Mouse (Mus musculus) spleen, postnatal 36 days (tissue): Measurements from ENCODE around the gene Kcnk12.

ENCODE experiments used
- DNase-seq, 2 experiments: peaks; one replicate each; pipeline ENCODE4 v3.0.0; 2022; ENCODE audit warnings: low spot score in 2 of 2, mixed read lengths in 1 of 2

Kcnk12 gene

DNA sequence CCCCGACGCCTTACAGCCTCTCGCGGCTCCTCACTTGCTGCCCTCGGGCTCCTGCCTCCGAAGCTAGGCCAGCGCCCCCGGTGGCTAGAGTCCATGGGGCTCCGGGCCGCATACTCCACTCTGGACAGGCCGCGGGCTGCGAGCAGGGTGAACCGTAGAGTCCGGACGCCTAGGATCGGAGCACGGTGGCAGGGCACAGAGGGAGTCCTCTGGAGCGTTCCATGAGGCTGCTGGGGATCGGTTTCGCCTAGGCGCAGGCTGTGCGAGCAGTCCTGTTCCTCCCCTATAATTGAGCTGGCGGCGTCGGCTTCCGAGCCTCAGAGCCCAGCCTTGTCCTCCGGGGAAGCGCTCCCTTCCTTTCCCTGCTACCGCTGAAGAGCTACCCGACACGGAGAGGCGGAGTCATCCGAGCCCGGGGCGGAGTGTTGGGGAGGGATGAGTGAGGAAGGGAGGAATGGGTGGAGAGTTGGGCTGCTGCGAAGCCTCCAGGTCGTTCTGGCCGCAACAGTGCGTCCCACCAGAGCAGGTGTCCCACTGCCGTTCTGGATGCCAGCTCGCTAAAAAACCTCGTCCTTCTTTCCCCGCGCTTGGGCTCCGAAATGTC lies at the start of gene Kcnk12:
Kcnk12 (minus strand) TSS at position 307 of the 604 bp plus-strand sequence.
- no peak for DNase-seq

- no peak for DNase-seq
These were observed 44.4 kb upstream of the Kcnk12 start for GRCm38 (mm10) chr17:87842156-87842555.

DNA sequence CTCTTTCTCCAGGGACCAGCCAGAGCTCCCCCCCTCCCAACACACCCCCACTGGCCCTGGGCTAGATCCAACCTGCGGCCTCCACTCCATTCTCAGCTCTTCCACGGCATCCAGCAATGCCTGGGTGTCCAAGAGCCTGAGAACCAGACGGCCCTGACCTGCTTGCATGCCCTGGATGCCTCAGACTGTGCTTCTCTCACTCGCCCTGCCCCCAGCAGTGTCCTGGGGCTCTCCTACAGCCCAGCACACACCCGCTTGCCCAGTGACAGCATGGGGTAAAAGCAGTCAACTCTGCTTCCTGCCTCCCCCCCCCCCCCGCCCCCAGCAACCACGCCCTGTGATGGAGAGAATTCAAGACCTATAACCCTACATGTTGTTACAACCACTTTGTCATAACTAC lies 42.3 kb upstream of the Kcnk12 start:
- no peak for DNase-seq

DNA sequence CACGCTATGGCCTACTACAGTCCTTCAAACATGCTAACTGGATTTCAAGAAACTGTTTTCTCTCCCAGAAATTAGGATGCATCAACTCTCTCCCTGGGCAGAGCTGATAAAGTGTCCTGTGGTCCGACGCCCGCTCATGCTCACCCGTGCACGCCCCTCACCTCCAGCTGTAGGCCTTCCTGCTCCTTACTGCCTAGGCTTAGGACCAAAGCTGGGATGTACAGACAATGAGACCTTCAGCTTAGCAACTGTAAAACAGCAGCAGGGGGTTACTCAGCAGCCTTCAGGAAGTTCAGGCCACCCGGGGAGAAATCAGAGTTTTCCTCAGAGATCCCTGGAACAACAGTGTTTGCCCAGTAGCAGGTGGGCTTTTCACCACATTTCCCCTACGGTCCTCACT lies 37.1 kb upstream of the Kcnk12 start:
- DNase-seq = no peak

GRCm38 (mm10) chr17:87826909-87827308 lies 29.1 kb upstream of the Kcnk12 start:
- DNase-seq = no peak

DNA sequence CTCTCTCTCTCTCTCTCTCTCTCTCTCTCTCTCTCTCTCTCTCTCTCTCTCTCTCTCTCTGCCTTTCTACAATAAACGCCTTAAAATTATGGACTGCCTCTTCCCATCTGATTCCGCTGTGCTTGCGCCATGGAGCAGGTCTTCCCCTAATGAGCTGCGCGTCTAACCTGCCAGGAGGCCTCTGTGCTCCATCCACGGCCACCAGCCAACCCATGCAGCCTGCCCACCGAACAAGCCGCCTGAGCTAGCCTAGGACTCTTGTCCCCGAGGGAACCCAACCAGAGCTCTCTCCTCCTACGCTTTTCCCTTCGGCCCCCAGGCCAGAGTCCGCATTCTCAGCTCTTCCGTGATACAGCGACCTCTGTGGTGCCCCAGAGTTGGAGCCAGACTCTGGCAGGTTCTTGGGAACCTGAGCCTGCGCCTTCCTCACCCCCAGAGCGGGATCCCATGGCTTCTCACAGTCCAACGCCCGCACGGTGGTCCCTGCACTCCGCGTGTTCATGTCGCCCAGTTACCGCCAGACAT lies 28.3 kb upstream of the Kcnk12 start:
- no peak for DNase-seq

GRCm38 (mm10) chr17:87825454-87826008 lies 27.7 kb upstream of the Kcnk12 start:
- no peak for DNase-seq

DNA sequence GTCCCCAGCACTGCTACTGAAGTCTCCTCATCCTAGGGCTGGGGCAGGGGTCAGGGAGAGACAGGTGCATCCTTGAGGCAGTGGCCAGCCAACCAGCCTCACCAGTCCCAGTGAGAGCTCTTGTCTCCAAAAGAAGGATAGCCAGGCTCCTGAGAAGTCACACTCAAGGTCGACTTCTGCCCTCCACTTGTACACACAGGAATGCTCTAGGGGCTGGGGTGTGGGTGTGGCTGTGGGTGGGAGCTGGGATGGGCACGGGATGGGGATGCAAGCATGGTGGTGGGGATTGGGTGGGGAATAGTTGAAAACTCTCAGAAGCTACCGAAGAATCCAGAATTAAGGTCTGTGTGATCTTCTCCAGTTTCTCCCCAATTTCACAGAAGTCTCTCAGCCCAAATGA lies 25.2 kb upstream of the Kcnk12 start:
- no peak for DNase-seq

DNA sequence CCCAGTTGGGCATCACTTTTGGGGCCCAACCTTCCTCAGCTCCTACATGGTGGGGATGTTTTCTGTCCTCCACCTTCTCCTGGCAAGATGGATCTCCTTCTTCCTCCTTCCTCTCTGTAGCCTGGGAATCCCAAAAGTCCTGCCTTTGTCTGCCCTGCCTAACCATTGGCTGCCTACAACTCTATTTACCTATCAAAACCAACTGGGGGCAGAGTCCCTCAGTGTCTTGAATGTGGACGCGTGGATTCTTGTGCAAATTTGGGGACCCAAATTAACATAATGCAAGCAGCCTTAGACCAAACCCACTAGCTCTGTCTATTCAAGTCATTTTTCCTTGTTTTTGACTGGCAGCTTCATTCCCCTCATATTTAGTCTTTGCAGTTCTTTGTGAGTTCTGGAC lies 11.8 kb upstream of the Kcnk12 start:
- no peak for DNase-seq

DNA sequence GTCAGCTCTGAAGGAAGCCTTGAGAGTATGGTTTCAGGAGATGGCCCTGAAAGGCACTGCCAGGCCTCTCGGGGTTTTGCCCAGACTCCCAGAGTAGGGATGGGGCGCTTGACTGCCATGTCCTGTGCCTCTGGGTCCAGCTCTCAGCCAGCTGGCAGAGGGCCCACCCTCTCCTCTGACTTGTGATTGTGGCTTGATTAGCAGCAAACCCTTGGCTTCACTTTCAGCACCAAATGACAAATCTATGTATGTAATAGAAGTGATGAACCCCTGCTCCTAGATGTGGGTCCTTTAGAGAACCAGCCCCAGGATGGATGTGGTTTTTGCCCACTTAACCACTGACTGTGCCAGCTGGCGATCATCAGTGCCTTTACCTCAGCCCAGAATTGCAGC lies 2.1 kb upstream of the Kcnk12 start:
- no peak for DNase-seq

DNA sequence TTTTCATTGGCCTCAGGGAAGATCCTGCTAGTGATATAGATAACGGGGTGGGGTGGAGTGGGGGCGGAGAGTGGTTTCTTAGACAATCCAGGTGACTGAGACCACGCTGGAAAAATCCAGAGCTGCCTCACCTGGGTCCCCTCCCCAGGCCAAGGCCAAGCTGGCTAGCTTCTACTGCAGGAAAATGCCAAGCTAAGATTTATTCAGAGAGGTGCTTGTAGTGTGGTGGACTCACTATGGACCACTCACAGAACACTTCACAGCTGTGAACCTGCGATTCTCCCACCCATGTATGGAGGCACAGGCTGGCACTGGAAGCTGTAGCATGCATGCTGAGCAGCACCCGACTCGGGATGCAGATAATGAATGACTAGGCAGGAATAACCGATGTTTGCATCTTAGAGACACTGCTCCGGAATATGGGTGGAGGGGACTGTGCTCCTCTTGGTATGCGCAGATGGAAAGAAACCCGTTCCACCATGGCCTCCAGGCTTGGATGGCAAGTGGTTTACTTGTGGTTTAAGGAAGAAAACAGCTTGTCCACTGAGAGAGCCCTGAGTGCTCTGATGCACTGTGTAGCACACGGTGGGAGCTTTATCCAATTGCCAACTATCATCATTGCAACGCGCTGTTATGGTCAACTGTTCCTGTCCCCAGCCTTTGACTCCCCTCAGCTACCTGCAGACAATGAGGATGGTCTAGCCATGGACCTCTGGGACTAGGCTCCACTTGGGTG lies 1.6 kb upstream of the Kcnk12 start:
- DNase-seq = no peak

GRCm38 (mm10) chr17:87798423-87798941 lies 688 bp upstream of the Kcnk12 start:
- peak in 1 of 2 experiments; percentile 14 for DNase-seq

- no peak for DNase-seq
These were observed 845 bp downstream of the Kcnk12 start for GRCm38 (mm10) chr17:87796881-87797416.

GRCm38 (mm10) chr17:87795927-87796714 lies 1.7 kb downstream of the Kcnk12 start:
- DNase-seq = no peak

DNA sequence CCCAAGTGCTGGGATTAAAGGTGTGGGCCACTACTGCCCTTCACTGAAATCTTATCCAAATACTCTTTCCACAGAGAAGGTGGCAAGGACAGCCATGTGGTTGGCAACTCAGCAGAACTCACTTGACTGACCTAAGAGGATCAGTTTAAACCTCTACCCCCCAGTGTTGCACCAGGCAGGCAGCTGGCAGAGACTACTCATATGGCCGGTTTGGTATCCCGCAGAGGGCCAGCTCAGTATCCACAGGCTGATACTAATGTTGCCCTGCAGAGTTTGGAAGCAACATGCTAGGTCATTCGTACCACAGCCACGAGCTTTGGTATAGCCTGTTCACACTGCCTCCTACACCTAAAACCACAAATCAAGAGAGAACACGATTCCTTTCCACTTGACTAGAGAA lies 3.0 kb downstream of the Kcnk12 start:
- DNase-seq = no peak

GRCm38 (mm10) chr17:87793331-87793730 lies 4.5 kb downstream of the Kcnk12 start:
- DNase-seq = no peak

GRCm38 (mm10) chr17:87792623-87793315 lies 5.0 kb downstream of the Kcnk12 start:
- no peak for DNase-seq

DNA sequence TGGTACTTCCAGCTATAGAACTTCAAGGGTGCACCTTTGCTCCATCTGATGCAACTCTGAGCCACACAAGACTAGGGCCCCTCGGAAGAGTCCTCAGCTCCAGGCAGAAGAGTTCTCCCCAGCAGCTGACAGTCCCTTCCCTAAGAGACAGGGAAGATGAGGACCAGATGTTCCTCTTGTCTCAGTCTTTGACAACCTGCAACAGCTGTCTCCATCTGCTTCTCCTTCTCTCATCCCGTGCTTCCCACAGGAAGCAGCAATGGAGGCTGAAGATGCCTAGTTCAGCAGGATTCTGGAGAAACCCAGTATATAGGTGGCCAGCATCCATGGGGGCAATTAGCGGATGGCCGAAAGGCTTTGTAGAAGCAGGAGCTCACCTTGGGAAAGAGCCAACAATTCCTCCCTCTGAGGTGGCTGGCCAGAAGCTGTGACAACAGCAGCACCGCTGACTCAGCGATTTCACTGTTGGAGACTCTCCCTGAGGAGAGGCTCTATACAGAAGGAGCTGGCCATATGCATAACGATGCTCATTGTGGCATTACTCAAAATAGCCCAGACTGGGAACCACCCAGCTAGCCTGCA lies 6.2 kb downstream of the Kcnk12 start:
- DNase-seq = no peak

DNA sequence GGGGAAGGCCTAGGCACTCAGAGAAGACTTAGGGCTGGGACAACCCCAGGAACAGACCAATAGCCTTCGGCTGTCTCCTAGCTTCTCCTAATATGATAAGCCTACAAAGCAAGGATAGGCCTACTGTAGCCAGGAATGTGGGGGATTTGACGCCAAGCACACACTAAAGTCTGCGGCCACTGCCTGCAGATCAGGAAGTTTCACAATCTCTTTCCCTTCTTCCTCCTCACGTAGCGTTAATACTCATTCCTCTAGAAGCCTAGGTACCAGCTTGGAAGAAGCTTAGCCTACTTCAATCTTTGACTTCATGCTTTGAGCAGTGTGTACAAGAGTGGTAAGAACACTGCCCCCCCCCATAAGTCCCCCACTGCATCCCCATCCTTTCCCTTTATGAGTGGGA lies 7.1 kb downstream of the Kcnk12 start:
- no peak for DNase-seq

DNA sequence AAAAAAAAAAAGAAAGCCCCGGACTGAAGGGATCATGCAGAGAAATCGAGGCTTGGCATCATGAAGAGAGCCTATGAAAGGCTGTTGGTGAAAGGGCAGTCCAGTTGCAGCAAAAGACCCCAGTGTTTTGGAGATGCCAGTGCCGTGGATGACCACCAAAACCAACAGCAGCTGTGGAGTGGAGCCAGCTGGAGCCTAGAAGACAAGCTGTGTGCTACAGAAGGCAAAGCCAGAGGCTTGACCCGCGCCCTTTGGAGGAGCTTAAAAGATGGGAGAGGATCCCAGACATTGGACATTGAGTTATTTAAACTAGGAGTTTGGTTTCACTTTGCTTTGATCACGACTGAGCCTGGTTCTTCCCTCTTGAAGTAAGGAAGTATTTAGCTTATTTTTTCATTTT lies 9.6 kb downstream of the Kcnk12 start:
- no peak for DNase-seq

- DNase-seq = no peak
These were observed 10.1 kb downstream of the Kcnk12 start for GRCm38 (mm10) chr17:87787711-87788110.
